Mouse (Mus musculus): Measurements from ENCODE around the gene Gm11938.

GRCm38 (mm10) chr11:99637086-99637485 lies 34.0 kb upstream of the Gm11938 start:
- TF ChIP-seq POLR2A (IDR thresholded peaks at IDR 0.05; ENCODE audit: borderline replicate concordance, control insufficient read depth, low read depth, low read length), result no peak
- TF ChIP-seq CTCF (IDR thresholded peaks at IDR 0.05; ENCODE audit: control insufficient read depth, insufficient read depth, low read length), result no peak
